Mouse (Mus musculus) frontal cortex, adult (tissue): Measurements from ENCODE around the gene Ccdc171.
"Not testable (repeated sequence)": the region's sequence is repeated elsewhere in the genome, so short reads cannot be mapped to it uniquely, and the experiment has no call there.

Experiments
- ATAC-seq: cut with Nextera tagmentation; 2 replicates; pipeline ENCODE4 v1.9.2; 2017; ENCODE audit warnings: mild to moderate bottlenecking, moderate library complexity, mixed read lengths; ENCODE audit not compliant: low TSS enrichment

Gene Ccdc171

DNA sequence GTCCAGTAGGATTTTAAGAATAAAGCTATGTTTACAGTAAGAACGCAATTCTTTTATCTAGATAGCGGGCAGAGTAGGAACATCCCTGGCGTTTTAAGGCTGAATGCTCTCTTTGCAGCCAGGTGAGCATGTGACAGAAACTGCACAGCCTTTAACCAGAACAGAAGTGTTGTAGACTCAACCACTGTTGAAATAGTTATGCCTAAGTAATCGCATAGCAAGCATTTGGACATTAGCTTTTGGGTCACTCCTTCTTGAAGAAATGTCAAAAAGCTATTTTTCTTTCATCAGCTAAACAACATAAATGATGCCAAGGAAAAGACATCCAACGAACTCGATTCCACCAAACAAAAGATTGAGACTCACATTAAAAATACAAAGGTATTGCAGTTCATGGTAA is 131.7 kb downstream of the Ccdc171 start:
- no peak for ATAC-seq

DNA sequence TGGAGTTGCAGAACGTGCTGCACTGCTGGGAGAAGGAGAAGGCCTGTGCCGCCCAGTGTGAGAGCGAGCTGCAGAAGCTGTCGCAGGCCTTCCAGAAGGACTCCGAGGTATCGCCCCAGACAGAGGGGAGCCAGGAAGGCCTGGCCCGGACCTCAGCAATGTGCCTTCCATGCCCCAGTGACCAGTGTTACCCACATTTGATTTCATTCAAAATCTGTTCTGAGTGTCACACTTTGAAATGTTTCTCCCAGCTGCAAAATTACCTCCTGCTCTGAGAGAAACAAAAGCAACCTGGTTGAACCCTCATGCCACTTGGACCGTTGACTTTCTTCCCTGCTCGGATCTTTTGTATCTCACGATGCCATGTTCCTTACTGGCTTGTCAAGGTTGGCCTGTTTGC is 133.1 kb downstream of the Ccdc171 start:
- ATAC-seq: no peak

DNA sequence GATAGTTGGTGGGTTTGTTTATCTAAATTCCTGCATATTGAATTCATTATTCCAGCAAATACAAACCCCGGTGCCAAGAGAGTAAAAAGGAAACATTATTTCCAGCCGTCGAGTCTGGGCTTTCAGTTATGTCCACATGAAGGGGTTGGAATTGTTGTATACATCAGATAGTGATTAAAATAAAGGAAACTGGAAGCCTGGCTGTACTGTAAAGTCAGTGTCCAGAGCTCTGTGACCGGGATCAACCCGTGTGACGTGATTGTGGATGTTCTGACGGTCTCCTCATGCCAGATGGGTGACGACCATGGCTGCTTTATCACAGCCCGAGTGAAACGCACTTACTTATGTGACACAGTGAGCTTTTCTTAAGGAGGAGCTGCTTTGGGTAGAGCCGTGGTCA is 134.1 kb downstream of the Ccdc171 start:
- ATAC-seq: no peak

DNA sequence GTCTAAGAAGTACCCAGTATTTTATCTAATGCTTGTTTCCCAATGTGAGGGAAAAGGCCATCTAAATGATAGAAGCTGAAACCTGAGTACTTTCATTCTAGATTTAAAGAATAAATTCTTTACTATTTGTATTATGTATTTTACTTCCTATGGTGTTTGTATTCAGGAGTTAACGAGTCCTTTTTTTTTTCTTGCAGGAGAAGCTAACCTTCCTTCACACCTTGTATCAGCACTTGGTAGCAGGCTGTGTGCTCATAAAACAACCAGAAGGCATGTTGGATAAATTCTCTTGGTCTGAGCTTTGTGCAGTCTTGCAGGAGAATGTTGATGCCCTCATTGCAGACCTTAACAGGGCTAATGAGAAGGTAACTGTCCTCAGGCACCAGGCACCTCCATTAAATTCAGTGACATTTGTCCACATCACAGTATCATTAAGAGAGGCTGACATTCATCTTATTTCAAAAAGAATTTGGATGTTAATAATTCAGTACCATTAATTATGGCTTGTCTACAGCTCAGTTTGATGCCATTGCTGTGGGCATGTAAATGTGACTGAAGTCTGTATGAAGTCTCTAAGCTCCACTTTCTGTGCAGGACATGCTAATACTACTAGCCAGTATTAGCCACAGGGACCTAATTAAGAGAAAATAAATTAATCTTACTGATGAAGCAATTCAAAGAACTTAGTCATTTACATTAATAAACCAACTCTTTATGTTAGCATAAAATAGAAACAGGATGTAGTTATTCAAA is 136.3 kb downstream of the Ccdc171 start:
- no peak for ATAC-seq

DNA sequence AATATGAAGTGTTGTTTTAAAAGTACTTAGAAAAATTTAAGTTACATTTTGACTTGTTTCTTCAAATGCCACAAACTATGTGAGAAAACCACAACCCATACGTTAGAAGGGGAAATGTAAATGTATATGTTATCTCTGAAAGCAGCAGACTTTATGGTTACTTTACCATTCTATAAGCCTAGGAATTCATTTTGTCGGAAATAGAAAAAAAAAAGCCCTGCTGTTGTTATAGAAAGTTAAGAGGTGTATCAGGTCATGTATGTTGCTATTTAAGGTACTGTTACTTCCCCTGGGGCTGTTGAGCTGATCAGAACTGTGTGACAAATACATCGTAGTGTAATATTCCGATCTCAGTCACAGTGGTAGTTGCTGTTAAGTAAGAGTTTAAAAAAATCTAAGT is 137.0 kb downstream of the Ccdc171 start:
- ATAC-seq: no peak

DNA sequence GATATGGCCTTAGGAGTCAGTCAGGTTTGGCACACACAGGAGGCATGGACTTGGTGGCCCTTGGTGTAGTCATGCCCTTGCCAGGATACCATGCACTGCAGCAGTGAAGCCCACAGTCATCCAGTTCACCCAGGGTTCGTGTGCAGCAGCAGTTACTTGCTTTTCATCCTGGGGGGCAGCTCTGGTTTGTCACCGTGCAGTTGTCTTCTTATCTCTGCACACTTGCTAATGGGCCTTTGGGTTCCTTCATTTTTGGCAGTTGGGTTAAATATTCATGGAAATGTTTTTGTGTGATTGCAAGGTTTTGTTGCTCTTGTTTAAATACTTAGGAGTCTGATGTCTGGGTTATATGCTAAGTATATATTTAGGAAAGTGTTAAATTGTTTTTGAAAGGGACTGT is 144.2 kb downstream of the Ccdc171 start:
- no peak for ATAC-seq

DNA sequence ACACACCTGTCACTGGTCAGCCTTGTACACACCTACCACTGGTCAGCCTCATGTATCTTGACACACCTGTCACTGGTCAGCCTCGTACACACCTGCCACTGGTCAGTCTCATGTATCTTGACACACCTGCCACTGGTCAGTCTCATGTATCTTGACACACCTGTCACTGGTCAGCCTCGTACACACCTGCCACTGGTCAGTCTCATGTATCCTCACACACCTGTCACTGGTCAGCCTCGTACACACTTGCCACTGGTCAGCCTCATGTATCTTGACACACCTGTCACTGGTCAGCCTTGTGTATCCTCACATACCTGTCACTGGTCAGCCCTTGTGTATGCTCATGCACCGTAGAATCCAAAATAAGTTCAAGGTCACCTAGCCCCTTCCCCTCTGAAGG is 150.0 kb downstream of the Ccdc171 start:
- ATAC-seq: not testable (repeated sequence)

DNA sequence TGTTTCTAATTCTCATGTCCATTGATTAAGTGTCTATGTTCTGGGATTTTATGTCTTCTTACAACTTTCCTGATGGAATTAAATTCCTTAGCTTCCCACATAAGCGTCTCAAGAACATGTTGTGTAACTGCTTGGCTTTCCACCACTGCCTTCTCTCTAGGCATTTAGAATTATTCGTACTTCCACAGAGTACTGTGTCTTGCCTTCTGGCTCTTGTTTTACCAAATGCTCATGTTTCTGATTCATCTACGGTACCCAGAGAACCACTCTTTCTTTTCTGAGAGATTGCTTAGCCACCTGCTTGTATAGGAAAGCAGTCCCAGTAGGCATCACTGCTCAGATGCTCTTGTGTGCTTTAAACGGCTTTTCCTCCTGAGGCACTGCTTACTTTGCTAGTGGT is 151.1 kb downstream of the Ccdc171 start:
- peak; percentile 98 for ATAC-seq

DNA sequence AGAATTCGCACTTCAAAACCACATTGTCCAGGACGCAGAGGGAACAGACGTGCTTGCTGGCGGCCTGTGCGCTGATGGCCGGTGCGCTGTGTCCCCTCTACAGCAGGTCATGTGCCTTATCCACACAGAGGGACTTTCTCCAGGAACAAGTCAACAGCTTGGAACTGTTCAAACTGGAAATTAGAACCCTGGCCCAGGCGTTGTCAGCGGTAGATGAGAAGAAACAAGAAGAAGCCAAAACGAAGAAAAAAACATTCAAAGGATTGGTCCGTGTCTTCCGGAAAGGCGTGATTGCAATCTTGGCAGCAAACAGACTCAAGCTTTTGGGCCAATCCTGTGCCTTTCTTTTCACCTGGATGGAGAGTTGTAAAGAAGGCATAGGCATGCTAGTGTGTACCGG is 155.7 kb downstream of the Ccdc171 start:
- no peak for ATAC-seq

DNA sequence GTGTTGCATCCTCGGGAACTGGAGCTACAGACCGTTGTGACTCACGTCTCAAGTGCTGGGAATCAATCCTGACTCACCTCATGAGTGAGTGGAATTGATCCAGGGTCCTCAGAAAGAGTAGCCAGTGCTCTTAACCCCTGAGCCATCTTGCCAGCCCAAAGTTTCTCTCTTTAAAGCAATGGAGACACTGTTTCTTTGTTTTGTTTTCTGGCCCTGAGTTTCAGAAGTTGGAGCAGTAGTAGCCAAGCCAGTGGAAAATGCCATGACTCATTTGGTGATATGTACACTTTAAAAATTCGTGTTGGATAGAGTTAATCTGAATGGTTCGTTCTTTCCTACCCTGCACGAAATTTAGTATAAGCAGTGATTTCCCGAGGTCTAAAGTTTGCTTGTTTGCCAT is 157.5 kb downstream of the Ccdc171 start:
- no peak for ATAC-seq

DNA sequence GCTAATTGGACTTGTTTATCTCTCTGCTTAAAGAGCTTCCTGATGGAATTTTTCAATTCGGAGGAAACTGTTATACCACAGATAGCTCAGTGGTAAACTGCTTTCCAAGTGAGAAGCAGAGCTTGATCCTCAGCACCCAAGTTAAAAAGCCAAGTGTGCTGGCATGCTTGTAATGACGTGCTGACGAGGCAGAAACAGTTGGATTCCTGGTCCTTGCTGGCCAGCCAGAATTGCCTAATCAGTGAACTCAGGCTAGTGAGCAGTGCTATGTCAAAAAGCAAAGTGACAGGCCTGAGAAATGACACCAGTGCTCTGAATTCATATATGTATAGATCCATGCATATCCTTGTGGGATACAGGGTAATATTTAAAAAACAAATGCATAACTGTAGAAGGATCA is 174.8 kb downstream of the Ccdc171 start:
- no peak for ATAC-seq

DNA sequence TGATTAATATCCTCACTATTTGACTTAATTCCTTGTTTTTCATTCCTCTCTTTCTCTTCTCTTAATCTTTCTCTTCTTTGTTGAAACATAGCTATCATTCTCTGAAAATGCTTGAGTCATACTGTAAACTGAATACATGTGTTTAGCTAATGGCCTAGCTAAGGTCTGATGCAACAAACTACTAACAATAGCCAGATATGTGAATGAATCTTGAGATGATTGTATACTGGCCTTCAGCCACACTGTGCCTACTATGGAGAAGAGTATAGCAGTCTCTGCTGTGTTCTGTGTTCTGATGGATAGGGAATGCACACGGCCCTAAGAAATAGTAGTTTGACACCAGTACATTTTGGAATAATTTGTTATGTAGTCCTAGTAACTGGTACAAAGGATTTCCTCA is 191.7 kb downstream of the Ccdc171 start:
- no peak for ATAC-seq

DNA sequence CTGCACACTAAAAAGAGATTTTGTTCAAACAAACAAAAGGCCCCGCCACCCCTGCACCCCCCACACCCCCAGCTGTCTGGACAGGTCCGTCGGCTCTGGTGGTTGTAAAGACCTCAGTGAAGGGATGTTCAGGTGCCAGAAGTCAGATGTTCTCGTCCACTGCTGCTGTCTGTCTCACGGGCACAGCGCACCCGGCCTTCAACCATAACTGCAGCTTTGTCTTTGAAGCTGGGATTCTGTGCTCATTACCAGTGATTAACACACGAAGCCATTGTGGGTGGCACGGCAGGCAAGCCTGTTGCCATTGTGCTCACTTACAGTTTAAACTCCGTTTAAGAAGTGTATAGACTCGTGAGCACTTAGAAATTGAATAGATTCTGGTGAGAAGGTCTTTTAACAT is 194.5 kb downstream of the Ccdc171 start:
- no peak for ATAC-seq

DNA sequence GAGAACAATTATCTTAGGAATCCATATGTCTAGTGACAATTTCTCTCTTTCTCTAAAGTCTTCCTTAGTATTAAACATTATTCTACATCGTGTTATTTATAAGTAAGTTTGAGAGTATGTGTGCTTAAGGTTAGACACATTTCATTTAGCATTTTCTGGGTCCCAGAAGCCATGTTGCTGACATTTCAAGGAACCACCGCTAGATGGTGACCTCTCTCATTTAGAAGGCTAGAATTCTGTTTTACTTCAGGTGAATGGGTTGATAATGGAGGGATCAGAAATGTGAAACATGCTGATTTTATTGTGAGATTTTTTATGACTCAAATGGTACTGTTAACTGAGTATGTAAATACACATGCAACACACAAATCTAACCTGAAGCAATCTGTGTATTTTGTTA is 199.8 kb downstream of the Ccdc171 start:
- peak; percentile 78; the same call in 1 of the 2 replicates for ATAC-seq

DNA sequence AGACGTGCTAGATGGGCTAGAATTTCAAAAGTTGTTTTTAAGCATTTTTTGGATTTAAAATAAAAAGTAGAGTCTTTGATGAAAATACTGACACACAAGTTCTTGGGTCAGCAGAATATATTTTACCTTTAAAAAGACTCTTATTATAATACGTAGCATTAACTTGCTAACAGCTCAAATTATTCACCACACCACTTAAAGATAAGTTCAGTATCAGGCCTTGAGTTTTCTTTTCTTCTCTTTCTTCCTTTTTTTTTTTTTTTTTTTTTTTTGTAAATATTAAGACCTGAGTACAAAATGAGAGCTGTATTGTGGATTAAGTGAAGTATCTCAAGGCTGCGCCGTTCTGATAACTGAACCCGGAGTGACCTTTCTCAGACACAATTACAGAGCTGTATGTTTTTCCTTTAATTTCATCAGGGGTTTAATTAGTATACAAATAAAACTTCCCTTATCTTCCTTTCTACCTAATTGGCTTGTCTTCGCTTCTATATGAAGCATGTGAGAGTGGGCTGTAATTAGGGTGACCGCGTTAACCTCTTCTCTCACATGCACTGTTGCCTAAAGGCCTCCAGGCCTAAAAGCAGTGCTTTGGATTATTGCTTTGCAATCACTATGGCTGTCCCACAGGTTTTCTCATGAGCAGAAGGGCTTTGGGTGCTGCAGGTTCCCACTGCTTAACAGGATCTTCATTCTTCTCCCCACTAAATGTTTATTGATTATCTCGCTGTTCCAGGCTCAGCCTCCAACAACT is 214.0 kb downstream of the Ccdc171 start:
- no peak for ATAC-seq

DNA sequence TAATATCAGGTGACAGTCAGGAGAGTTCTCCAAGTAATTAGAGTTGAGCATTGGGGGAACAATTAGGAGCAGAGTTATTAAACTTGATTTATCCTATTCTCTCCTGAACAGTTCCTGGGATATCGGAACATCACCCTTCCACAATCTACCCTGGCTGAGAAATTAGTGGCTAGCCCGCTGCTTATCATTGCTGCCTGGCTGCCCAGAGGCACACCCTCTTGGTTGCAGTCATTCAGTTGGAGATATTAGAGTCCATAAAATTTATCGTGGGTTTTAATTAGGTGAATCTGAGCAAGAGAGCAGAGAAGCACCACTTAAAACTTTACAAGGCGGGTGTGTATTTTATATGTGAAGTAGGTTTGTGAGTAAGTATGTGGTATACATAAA is 214.5 kb downstream of the Ccdc171 start:
- ATAC-seq: no peak

DNA sequence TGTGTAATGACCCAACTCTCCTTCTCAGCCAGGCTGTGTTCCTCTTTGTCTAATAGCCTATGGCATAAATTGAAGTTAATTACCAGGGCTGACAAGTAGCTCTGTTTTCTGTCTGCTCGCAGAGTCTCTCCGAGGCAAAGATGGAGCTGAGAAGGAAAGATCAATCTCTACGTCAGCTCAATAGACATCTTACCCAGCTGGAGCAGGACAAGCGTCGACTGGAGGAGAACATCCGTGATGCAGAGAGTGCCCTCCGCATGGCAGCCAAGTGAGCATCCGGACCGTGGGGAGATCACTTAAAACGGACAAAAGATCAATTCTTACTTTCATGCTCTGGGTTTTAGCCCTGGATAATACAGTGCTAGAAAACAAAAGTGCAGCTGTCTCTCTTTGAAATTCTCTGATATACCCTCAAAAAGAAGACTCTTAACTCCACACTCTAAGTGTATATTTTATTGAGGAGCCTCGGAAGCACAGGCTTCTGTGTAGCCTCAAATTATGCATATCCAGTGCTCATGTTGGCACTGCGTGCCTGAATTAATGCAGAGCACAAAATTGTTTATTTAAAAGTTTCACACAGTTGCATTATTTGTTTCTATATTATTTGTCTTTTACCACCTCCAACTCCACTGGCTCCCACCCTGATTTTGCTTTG is 217.6 kb downstream of the Ccdc171 start:
- ATAC-seq: peak; percentile 55; the same call in 1 of the 2 replicates

DNA sequence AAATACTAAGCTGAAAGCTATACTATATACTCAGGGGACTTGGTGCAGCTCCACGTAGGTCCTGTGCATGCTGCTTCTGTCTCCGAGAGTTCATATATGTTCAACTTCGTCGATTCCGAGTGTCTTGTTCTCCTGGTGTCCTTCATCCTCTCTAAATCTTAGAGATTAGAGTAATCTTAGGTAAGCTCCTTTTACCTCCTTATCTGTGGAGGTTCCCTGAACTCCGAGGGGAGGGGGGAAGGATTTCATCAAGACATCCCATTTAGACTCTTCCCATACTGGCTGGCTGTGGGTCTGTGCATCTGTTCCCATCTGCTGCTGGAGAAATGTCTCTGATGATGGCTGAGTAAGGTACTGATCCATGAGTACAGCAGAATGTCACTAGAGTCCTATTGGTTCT is 249.8 kb downstream of the Ccdc171 start:
- ATAC-seq: no peak

DNA sequence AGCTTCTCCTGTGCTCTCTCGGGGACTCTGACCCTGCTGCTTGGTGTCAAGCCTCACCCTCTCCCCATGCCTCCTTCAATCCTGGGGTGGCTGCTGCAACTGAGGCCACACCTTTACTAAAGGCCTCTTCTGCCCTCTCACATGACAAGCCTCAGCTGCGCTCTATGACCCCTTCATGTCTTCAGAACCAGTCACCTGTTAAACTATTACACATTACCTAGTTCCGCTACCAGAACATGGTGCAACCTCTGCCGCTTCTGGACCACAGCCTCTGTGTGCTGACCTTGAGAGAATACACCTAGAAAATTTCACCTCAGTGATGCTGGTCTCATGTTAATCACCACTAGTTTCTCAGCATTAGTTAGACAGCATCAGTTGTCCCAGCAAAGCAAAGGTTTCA is 254.7 kb downstream of the Ccdc171 start:
- ATAC-seq: no peak

DNA sequence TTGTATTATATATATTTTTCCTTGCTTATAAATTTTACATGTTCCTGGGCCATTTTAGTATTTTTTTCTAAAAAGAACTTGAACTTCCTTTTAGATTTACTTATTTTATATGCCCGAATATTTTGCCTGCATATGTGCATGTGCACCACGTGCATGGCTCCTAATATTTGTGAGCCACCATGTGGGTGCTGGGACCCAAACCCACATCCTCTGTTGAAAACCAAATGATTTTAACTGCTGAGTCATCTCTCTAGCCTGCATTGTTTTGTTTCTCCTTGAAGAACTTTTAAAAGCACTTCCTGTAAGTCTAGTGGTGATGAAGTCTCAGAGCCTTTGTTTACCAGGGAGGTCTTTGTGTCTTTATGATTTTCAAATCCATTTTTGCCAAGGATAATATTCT is 259.8 kb downstream of the Ccdc171 start:
- no peak for ATAC-seq

DNA sequence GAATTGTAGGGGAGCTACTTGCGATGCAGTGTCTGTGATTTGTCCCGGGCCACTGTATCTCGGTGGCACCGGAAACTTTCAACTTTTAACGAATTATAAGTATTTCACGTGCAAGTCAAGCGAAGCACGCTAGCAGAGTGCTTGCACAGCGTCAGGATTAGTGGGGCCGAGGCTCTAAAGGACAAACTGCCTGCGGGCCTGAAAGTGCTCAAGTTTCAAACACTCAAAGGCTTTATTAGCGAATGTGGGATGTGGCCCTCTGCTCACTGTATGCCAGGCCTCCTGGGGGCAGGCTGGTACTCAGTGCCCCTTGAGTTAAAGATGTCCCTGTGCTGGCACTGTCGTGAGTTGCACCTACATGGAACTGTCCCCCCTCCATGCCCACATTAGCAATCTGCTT is 266.5 kb downstream of the Ccdc171 start:
- ATAC-seq: no peak

DNA sequence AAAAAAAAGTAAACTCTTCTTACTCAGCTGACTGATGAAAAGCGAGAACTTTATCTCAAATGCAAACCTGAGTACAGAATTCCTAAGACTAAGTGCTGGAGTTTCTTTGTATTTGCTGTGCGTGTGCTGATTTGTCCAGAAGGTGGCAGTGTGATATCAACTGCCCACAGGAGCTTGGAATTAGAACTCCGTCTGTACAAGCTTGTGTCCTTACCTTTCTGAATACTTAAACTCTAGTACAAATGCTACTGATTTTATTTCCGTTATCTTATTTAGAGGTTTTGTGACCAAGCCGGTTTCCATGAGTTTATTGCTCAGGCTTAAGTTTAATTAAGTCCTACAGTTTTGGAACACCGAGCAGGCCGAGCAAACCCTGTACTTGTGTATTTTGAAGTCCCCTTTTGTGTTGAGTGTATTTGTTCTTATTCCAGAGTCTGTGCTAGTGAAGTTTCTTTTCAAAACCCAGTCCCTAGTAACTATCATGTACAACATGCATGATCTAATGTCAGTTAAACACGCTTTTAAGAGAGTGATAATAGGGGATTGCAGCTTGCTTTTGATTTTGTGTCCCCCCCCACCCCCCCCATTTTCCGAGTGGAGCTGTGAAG is 269.1 kb downstream of the Ccdc171 start:
- ATAC-seq: peak; percentile 97
